Mouse (Mus musculus) thymus, adult 2 months (tissue): ENCODE measurements around the gene D030056L22Rik. TPM values are rescaled to one million over a fixed set of nuclear protein-coding genes. Genes with fewer than 3 reads are reported as not detected.
A peak's percentile ranks its signal among the peaks of the same experiment; 100 is the strongest.

Experiments
- DNase-seq: peaks from one replicate; pipeline ENCODE4 v3.0.0; 2021
- H3K27ac ChIP-seq: fragments of 200-500 bp; 2 replicates; pipeline ENCODE4 v1.5.1; 2012; ENCODE audit warnings: low read length, control low read depth; ENCODE audit not compliant: control insufficient read depth, insufficient read depth
- H3K27me3 ChIP-seq: fragments of 200-500 bp; 2 replicates; pipeline ENCODE4 v1.6.1; 2012; ENCODE audit warnings: mild to moderate bottlenecking, low read length, moderate library complexity, mixed read lengths; ENCODE audit not compliant: control insufficient read depth, insufficient read depth
- H3K36me3 ChIP-seq: fragments of 200-500 bp; 2 replicates; pipeline ENCODE4 v1.6.1; 2012; ENCODE audit warnings: mild to moderate bottlenecking, low read length, moderate library complexity; ENCODE audit not compliant: control insufficient read depth, insufficient read depth
- H3K4me1 ChIP-seq: fragments of 200-500 bp; replicated peaks from 2 replicates; pipeline ENCODE4 v1.6.1; 2012; ENCODE audit warnings: low read length; ENCODE audit not compliant: control insufficient read depth, insufficient read depth
- H3K4me3 ChIP-seq: fragments of 200-500 bp; 2 replicates; pipeline ENCODE4 v1.5.1; 2012; ENCODE audit warnings: mild to moderate bottlenecking, low read length, control low read depth, moderate library complexity; ENCODE audit not compliant: control insufficient read depth, insufficient read depth
- CTCF ChIP-seq: fragments of 200-500 bp; IDR thresholded peaks from 2 replicates; pipeline ENCODE4 v1.5.1; 2012; ENCODE audit warnings: mild to moderate bottlenecking, control low read depth, low read length, moderate library complexity, borderline replicate concordance; ENCODE audit not compliant: control insufficient read depth, poor library complexity, insufficient read depth; ENCODE audit errors: extremely low read depth
- POLR2A ChIP-seq: fragments of 200-500 bp; IDR thresholded peaks from 2 replicates; pipeline ENCODE4 v1.6.1; 2012; ENCODE audit warnings: mild to moderate bottlenecking, low read length, control low read depth, moderate library complexity; ENCODE audit not compliant: control insufficient read depth, poor library complexity, insufficient read depth; ENCODE audit errors: extremely low read depth
- WGBS: fragments of 180-500 bp; shearing (Covaris S2); methylation state at CpG from one replicate; pipeline ENCODE4 v1.1.7; 2018; 5-methylcytosine and 5-hydroxymethylcytosine counted together
- polyA plus RNA-seq: library from polyadenylated mRNA; depleted of rRNA; stranded (reverse); fragments of >200 nt; gene quantifications from 2 replicates; pipeline ENCODE4 v1.2.3, GENCODE M21; 2012; rRNA removed

The D030056L22Rik gene
- polyA plus RNA-seq = 20.1 and 25.7 TPM in 2 replicates

GRCm38 (mm10) chr19:18712866-18713300, at the start of gene D030056L22Rik:
D030056L22Rik (plus strand) TSS chr19:18713193.
- Histone ChIP-seq H3K4me3 (peak within 1 kb of the TSS; percentile 50), H3K27me3 (no peaks in the 10 kb centered on the region), H3K4me1 (peaks cover 11% of the 10 kb centered on the region), H3K36me3 (peaks cover 1% of the 10 kb centered on the region; the same call in 1 of the 2 replicates), H3K27ac (peak within 1 kb of the TSS; percentile 45)
- TF ChIP-seq CTCF = peak; percentile 87; the same call in 1 of the 2 replicates
- peak; percentile 54; the same call in 1 of the 2 replicates for TF ChIP-seq POLR2A
- under 1% methylated on average over 49 of the region's 49 CpGs for WGBS
- DNase-seq = peak; percentile 99

GRCm38 (mm10) chr19:18663904-18664303, 49.1 kb upstream of the D030056L22Rik start:
- TF ChIP-seq CTCF (no peak), POLR2A (no peak)
- Histone ChIP-seq H3K27ac (no peak overlapping the region), H3K4me3 (no peak overlapping the region), H3K27me3 (no peaks in the 10 kb centered on the region), H3K36me3 (no peaks in the 10 kb centered on the region), H3K4me1 (no peaks in the 10 kb centered on the region)
- 51% methylated on average over 2 of the region's 2 CpGs for WGBS
- DNase-seq = no peak

DNA sequence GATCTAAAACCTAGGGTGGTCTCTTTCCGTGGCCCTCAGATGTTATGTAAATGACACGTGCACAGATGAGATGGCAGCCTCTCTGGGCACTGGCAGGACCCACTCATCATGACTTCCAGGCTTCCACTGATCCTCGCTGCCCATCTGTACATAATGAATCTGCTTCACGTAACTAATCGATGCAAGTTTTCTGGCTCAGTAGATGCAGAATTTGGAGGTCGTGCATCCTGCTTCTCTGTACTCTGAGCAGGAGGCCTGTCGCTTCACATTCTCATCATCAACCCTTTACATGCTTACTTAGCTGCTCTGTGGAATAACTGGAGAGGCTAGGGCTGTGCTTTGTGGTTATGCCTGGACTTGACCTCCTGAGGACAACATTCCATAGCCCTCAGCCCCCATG, 46.0 kb upstream of the D030056L22Rik start:
- Histone ChIP-seq H3K36me3 (no peaks in the 10 kb centered on the region), H3K4me1 (no peaks in the 10 kb centered on the region), H3K27me3 (no peaks in the 10 kb centered on the region), H3K27ac (no peak overlapping the region), H3K4me3 (no peak overlapping the region)
- DNase-seq = no peak
- no peak for TF ChIP-seq POLR2A
- no peak for TF ChIP-seq CTCF
- WGBS = 95% methylated on average over 7 of the region's 7 CpGs

DNA sequence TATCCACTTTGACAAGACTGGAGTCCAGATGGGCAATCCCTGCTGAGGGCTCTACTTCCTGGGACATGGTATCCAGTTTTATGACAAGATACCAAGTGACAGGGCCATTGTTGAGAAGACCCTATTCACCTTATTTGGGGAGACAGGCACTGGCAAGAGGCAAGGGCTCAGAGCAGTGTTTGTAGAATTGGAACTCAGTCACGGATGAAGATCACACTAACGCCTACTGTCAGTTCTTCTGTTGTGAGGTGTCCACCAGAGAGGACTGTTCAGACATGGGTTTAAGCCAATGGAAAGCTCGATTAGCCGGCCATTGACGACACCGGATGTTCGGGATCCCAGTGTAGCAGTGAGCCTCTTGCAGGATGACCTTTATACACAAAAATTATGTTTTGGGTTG, 43.4 kb upstream of the D030056L22Rik start:
- H3K4me3 ChIP-seq = no peak overlapping the region
- 97% methylated on average over 7 of the region's 7 CpGs for WGBS
- H3K4me1 ChIP-seq = 0 out of 2 replicates have a peak, but pooled peaks cover 2% of the 10 kb centered on the region
- no peak for TF ChIP-seq POLR2A
- no peak for TF ChIP-seq CTCF
- H3K27ac ChIP-seq = no peak overlapping the region
- H3K27me3 ChIP-seq = no peaks in the 10 kb centered on the region
- no peaks in the 10 kb centered on the region for H3K36me3 ChIP-seq
- DNase-seq = no peak

- H3K27ac ChIP-seq = no peak within 1 kb of the TSS
- WGBS = under 1% methylated on average over 49 of the region's 58 CpGs
- peak within 1 kb of the TSS; percentile 75 for H3K4me3 ChIP-seq
These were observed 42.4 kb upstream of the D030056L22Rik start, which contains the start of gene Carnmt1 for GRCm38 (mm10) chr19:18670608-18671007. Carnmt1 (plus strand) TSS chr19:18670764.

DNA sequence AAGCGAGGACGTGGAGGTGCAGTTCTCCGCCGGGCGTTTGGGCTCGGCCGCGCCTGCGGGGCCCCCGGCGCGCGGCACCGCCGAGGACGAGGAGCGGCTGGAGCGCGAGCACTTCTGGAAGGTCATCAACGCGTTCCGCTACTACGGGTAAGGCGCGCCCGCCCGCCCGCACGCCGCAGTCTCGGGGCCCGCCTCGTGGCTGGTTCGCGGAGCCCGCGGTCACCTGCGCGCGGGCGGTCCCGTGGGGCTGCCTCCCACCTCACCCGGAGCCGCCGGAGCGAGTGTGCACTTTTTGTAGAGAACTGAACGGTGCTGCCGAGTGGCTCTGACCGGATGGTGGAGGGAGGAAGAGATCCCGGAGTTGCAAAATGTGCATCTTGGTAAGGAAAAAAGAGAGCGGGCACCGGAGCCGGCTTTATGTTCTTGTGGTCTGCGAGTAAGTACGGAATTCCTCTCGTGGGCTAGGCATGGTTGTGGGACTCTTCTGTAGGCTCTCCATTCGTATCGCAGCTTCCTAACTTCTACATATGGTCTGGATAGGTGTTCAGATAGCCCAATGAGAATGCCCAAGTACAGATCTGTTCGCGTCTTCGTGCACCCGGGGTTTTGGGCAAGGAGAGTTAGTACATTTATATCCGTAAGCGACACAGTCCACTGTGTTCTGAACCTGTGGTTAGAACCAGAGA, 41.8 kb upstream of the D030056L22Rik start:
- Histone ChIP-seq H3K36me3 (no peaks in the 10 kb centered on the region), H3K4me1 (0 out of 2 replicates have a peak, but pooled peaks cover 2% of the 10 kb centered on the region), H3K27ac (no peak overlapping the region), H3K27me3 (no peaks in the 10 kb centered on the region), H3K4me3 (peak overlapping the region; percentile 75)
- under 1% methylated on average over 64 of the region's 64 CpGs for WGBS
- peak; percentile 58 for DNase-seq
- TF ChIP-seq POLR2A (no peak), CTCF (no peak)

More at GRCm38 (mm10) chr19:18670608-18671007, 42.4 kb upstream of the D030056L22Rik start, which contains the start of gene Carnmt1:
- no peaks in the 10 kb centered on the region for H3K36me3 ChIP-seq
- 0 out of 2 replicates have a peak, but pooled peaks cover 2% of the 10 kb centered on the region for H3K4me1 ChIP-seq
- TF ChIP-seq CTCF = 0 out of 2 replicates have a peak, but pooled peaks have one; percentile 50
- 0 out of 2 replicates have a peak, but pooled peaks have one; percentile 49 for TF ChIP-seq POLR2A
- no peaks in the 10 kb centered on the region for H3K27me3 ChIP-seq
- peak; percentile 99 for DNase-seq
